Mouse (Mus musculus) kidney, embryonic 15.5 days (tissue): ENCODE data around the gene Kcnb1. TPM values are rescaled to one million over a fixed set of nuclear protein-coding genes. Genes with fewer than 3 reads are reported as not detected.

ENCODE experiments used
- ATAC-seq: fragments of 200-750 bp; cut with Nextera tagmentation; replicated peaks from 2 replicates; pipeline ENCODE4 v1.8.0; 2017; ENCODE audit warnings: moderate TSS enrichment; ENCODE audit not compliant: low FRiP score
- H3K27ac ChIP-seq: fragments of 300-500 bp; sonication (generic); 2 replicates; pipeline ENCODE4 v1.5.1; 2015; ENCODE audit warnings: mild to moderate bottlenecking, inconsistent platforms
- H3K27me3 ChIP-seq: fragments of 300-500 bp; sonication (generic); 2 replicates; pipeline ENCODE4 v1.6.1; 2015; ENCODE audit warnings: inconsistent platforms
- H3K36me3 ChIP-seq: fragments of 300-500 bp; sonication (generic); 2 replicates; pipeline ENCODE4 v1.6.1; 2015; ENCODE audit warnings: inconsistent platforms
- H3K4me1 ChIP-seq: fragments of 300-500 bp; sonication (generic); 2 replicates; pipeline ENCODE4 v1.6.1; 2015; ENCODE audit warnings: inconsistent platforms
- H3K4me2 ChIP-seq: fragments of 300-500 bp; sonication (generic); 2 replicates; pipeline ENCODE4 v1.6.1; 2015; ENCODE audit warnings: moderate library complexity, mild to moderate bottlenecking, inconsistent platforms
- H3K4me3 ChIP-seq: fragments of 300-500 bp; sonication (generic); replicated peaks from 2 replicates; pipeline ENCODE4 v1.5.1; 2015; ENCODE audit warnings: mild to moderate bottlenecking, inconsistent platforms
- H3K9ac ChIP-seq: fragments of 300-500 bp; sonication (generic); 2 replicates; pipeline ENCODE4 v1.6.1; 2015; ENCODE audit warnings: mild to moderate bottlenecking, inconsistent platforms
- H3K9me3 ChIP-seq: fragments of 300-500 bp; sonication (generic); replicated peaks from 2 replicates; pipeline ENCODE4 v1.6.1; 2016; ENCODE audit warnings: inconsistent platforms
- WGBS: fragments of 180-500 bp; shearing (Covaris S2); methylation state at CpG from one replicate; pipeline ENCODE4 v1.1.7; 2015; ENCODE audit warnings: mixed read lengths; 5-methylcytosine and 5-hydroxymethylcytosine counted together
- polyA plus RNA-seq: library from polyadenylated mRNA; unstranded; fragments of >200 nt; fragmentation: Nextera tagmentation; extraction: Ambion mirVana; gene quantifications from 2 replicates; pipeline ENCODE4 v1.2.1, GENCODE M21; 2015

Kcnb1 gene
- polyA plus RNA-seq, 1 experiment from 2014 or later, result 1.9 TPM

- Histone ChIP-seq H3K27me3 (no peaks in the 10 kb centered on the region), H3K4me3 (no peak overlapping the region), H3K27ac (no peak overlapping the region), H3K4me2 (no peak overlapping the region), H3K4me1 (peaks cover 28% of the 10 kb centered on the region), H3K9ac (no peak overlapping the region), H3K36me3 (no peaks in the 10 kb centered on the region), H3K9me3 (no peaks in the 10 kb centered on the region)
- no peak for ATAC-seq
- WGBS, result 87% methylated on average over 5 of the region's 5 CpGs
These were observed 31.2 kb downstream of the Kcnb1 start for GRCm38 (mm10) chr2:167158780-167159179.

GRCm38 (mm10) chr2:167156118-167156715 is 33.7 kb downstream of the Kcnb1 start:
- H3K27ac ChIP-seq, result no peak overlapping the region
- H3K36me3 ChIP-seq, result 0 out of 2 replicates have a peak, but pooled peaks cover 3% of the 10 kb centered on the region
- H3K4me3 ChIP-seq, result no peak overlapping the region
- no peaks in the 10 kb centered on the region for H3K27me3 ChIP-seq
- no peaks in the 10 kb centered on the region for H3K9me3 ChIP-seq
- H3K4me2 ChIP-seq, result no peak overlapping the region
- peaks cover 14% of the 10 kb centered on the region for H3K4me1 ChIP-seq
- WGBS, result 43% methylated on average over 9 of the region's 9 CpGs
- ATAC-seq, result no peak
- H3K9ac ChIP-seq, result no peak overlapping the region

- no peak overlapping the region for H3K27ac ChIP-seq
- H3K27me3 ChIP-seq, result no peaks in the 10 kb centered on the region
- ATAC-seq, result 0 out of 2 replicates have a peak, but pooled peaks have one; percentile 29
- WGBS, result 42% methylated on average over 4 of the region's 4 CpGs
- H3K36me3 ChIP-seq, result 0 out of 2 replicates have a peak, but pooled peaks cover 3% of the 10 kb centered on the region
- no peak overlapping the region for H3K4me3 ChIP-seq
- no peak overlapping the region for H3K9ac ChIP-seq
- H3K9me3 ChIP-seq, result no peaks in the 10 kb centered on the region
- peaks cover 14% of the 10 kb centered on the region for H3K4me1 ChIP-seq
- H3K4me2 ChIP-seq, result no peak overlapping the region
These were observed 34.4 kb downstream of the Kcnb1 start for GRCm38 (mm10) chr2:167155541-167155973.

GRCm38 (mm10) chr2:167150880-167151279 is 39.1 kb downstream of the Kcnb1 start:
- H3K4me2 ChIP-seq, result no peak overlapping the region
- no peak overlapping the region for H3K4me3 ChIP-seq
- H3K36me3 ChIP-seq, result 0 out of 2 replicates have a peak, but pooled peaks cover 3% of the 10 kb centered on the region
- H3K9me3 ChIP-seq, result no peaks in the 10 kb centered on the region
- H3K27me3 ChIP-seq, result no peaks in the 10 kb centered on the region
- no peak overlapping the region for H3K9ac ChIP-seq
- no peak for ATAC-seq
- H3K27ac ChIP-seq, result no peak overlapping the region
- peaks cover 20% of the 10 kb centered on the region for H3K4me1 ChIP-seq
- WGBS, result 90% methylated on average over 6 of the region's 6 CpGs

- 93% methylated on average over 7 of the region's 7 CpGs for WGBS
- H3K9ac ChIP-seq, result no peak overlapping the region
- no peak overlapping the region for H3K4me3 ChIP-seq
- H3K27ac ChIP-seq, result no peak overlapping the region
- H3K36me3 ChIP-seq, result 0 out of 2 replicates have a peak, but pooled peaks cover 3% of the 10 kb centered on the region
- ATAC-seq, result no peak
- H3K9me3 ChIP-seq, result no peaks in the 10 kb centered on the region
- no peaks in the 10 kb centered on the region for H3K27me3 ChIP-seq
- peaks cover 18% of the 10 kb centered on the region for H3K4me1 ChIP-seq
- H3K4me2 ChIP-seq, result no peak overlapping the region
These were observed 39.8 kb downstream of the Kcnb1 start for GRCm38 (mm10) chr2:167150135-167150534.

- Histone ChIP-seq H3K27me3 (peaks cover 3% of the 10 kb centered on the region), H3K9me3 (no peaks in the 10 kb centered on the region), H3K4me2 (no peak overlapping the region), H3K9ac (no peak overlapping the region), H3K4me3 (no peak overlapping the region), H3K4me1 (peaks cover 24% of the 10 kb centered on the region), H3K36me3 (0 out of 2 replicates have a peak, but pooled peaks cover 3% of the 10 kb centered on the region), H3K27ac (no peak overlapping the region)
- 82% methylated on average over 6 of the region's 6 CpGs for WGBS
- ATAC-seq, result no peak
These were observed 40.9 kb downstream of the Kcnb1 start for GRCm38 (mm10) chr2:167149035-167149434.

- Histone ChIP-seq H3K9ac (no peak overlapping the region), H3K9me3 (no peaks in the 10 kb centered on the region), H3K27ac (no peak overlapping the region), H3K36me3 (0 out of 2 replicates have a peak, but pooled peaks cover 3% of the 10 kb centered on the region), H3K4me2 (no peak overlapping the region), H3K27me3 (peaks cover 4% of the 10 kb centered on the region), H3K4me1 (peaks cover 24% of the 10 kb centered on the region), H3K4me3 (no peak overlapping the region)
- 69% methylated on average over 8 of the region's 8 CpGs for WGBS
- no peak for ATAC-seq
These were observed 42.2 kb downstream of the Kcnb1 start for GRCm38 (mm10) chr2:167147708-167148107.

DNA sequence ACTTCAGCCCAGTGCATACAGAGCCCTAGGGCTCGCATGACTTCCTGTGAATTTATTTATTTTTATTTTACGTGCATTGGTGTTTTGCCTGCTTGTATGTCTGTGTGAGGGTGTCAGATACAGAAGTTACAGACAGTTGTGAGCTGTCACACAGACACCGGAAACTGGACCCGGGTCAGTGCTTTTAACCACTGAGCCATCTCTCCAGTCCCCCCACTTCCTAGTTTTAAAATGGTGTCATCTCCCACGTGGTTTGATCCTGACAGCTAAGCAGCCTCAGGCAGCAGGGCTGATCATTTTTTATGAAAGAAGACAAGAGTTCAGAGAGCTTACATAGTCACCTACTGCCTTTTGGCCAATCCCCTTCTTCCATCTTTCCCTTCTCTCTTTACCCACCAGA is 44.1 kb downstream of the Kcnb1 start:
- peaks cover 4% of the 10 kb centered on the region for H3K27me3 ChIP-seq
- H3K9ac ChIP-seq, result no peak overlapping the region
- 36% methylated on average over 5 of the region's 5 CpGs for WGBS
- H3K9me3 ChIP-seq, result no peaks in the 10 kb centered on the region
- no peak for ATAC-seq
- H3K4me2 ChIP-seq, result no peak overlapping the region
- no peak overlapping the region for H3K4me3 ChIP-seq
- peaks cover 24% of the 10 kb centered on the region for H3K4me1 ChIP-seq
- no peak overlapping the region for H3K27ac ChIP-seq
- H3K36me3 ChIP-seq, result no peaks in the 10 kb centered on the region

DNA sequence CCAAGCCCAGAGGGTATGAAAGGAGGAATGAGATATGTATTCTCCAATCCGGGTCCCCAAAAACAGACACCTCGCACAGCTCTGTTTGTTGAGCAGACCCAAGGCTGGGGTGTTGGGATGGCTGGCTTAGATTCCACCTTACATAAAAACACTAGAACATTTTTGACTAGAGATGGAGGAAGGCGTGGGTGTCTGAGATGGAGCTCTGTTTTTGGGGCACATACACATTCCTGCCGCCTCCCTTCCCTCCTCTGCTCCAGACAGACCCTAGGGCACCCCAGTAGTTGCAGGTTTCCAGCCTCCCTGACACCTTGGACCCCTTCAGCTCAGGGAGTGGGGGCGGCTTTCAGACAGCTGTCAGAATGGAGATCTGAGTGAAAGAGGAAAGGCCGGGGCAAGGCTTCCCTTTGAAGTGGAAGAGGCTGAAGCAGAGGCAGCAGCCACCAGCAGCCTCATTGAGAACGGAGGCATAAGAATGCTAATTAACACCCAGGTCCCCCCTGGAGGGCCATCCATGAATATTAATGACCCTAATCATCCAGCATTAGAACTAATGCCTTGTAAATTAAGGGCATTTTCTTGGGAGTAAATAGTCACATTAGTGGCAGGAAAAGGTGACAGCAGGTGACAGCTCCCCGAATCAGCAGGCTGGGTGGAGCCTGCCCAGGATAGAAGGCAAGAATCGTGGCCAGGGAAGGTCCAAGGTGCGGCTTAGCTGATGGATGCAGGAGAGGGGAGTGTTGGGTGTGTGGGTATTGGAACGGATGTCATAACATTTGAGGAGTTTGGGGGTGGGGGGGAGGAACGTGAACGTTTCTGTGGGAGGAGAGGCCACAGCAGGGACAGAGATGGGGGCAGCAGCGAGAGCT is 45.3 kb downstream of the Kcnb1 start:
- Histone ChIP-seq H3K36me3 (no peaks in the 10 kb centered on the region), H3K9me3 (no peaks in the 10 kb centered on the region), H3K27me3 (peaks cover 4% of the 10 kb centered on the region), H3K4me2 (no peak overlapping the region), H3K4me3 (no peak overlapping the region), H3K4me1 (peaks cover 24% of the 10 kb centered on the region), H3K9ac (no peak overlapping the region), H3K27ac (no peak overlapping the region)
- ATAC-seq, result no peak
- 15% methylated on average over 14 of the region's 14 CpGs for WGBS

- Histone ChIP-seq H3K4me2 (no peak overlapping the region), H3K27me3 (peaks cover 4% of the 10 kb centered on the region), H3K36me3 (no peaks in the 10 kb centered on the region), H3K9ac (no peak overlapping the region), H3K9me3 (no peaks in the 10 kb centered on the region), H3K4me1 (peaks cover 24% of the 10 kb centered on the region), H3K4me3 (no peak overlapping the region), H3K27ac (no peak overlapping the region)
- no peak for ATAC-seq
- 69% methylated on average over 2 of the region's 2 CpGs for WGBS
These were observed 46.0 kb downstream of the Kcnb1 start for GRCm38 (mm10) chr2:167143914-167144313.

GRCm38 (mm10) chr2:167142282-167142681 is 47.7 kb downstream of the Kcnb1 start:
- H3K27ac ChIP-seq, result no peak overlapping the region
- H3K4me3 ChIP-seq, result no peak overlapping the region
- WGBS, result 89% methylated on average over 3 of the region's 3 CpGs
- H3K4me1 ChIP-seq, result peaks cover 18% of the 10 kb centered on the region
- no peak overlapping the region for H3K9ac ChIP-seq
- no peak for ATAC-seq
- peaks cover 4% of the 10 kb centered on the region for H3K27me3 ChIP-seq
- H3K9me3 ChIP-seq, result no peaks in the 10 kb centered on the region
- no peaks in the 10 kb centered on the region for H3K36me3 ChIP-seq
- no peak overlapping the region for H3K4me2 ChIP-seq

DNA sequence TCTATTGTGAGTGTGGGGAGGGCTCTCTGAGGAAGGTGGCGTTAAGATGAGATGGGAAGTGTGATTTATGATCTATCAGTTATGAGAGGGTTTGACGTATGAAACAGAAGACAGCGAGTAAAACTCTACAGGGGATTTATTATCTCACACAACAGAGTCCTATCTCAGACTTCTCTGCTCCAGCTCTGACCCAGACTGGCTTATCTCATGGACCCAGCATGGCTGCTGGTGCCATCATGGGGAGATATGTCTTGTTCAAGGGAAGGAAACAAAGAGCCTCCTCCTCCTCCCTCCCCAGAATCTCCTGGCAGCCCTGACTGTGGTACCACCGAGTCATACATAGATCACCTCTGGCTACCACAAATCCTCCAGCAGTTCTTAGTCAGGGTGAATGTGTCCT is 48.1 kb downstream of the Kcnb1 start:
- Histone ChIP-seq H3K9me3 (no peaks in the 10 kb centered on the region), H3K4me2 (no peak overlapping the region), H3K4me3 (no peak overlapping the region), H3K4me1 (peaks cover 18% of the 10 kb centered on the region), H3K9ac (no peak overlapping the region), H3K27ac (no peak overlapping the region), H3K36me3 (no peaks in the 10 kb centered on the region), H3K27me3 (peaks cover 4% of the 10 kb centered on the region)
- 76% methylated on average over 4 of the region's 4 CpGs for WGBS
- no peak for ATAC-seq
